Mouse (Mus musculus): Measurements from ENCODE around the gene Eif4g1. TPM values are rescaled to one million over a fixed set of nuclear protein-coding genes. Genes with fewer than 3 reads are reported as not detected.
"Not testable (repeated sequence)": the region's sequence is repeated elsewhere in the genome, so short reads cannot be mapped to it uniquely, and the experiment has no call there.

The Eif4g1 gene
- 100 to 1,000 TPM; 395 to 402 TPM for total RNA-seq (2021)
- long read RNA-seq, experiment 1, full-length matches to known transcripts, result 3 of 168 reads
- long read RNA-seq, experiment 1, partial matches to known transcripts, result 149 of 168 reads
- long read RNA-seq, experiment 1, other reads (novel, unspliced or antisense), result 16 of 168 reads
- long read RNA-seq, experiment 2, full-length matches to known transcripts, result 2 of 171 reads
- long read RNA-seq, experiment 2, partial matches to known transcripts, result 156 of 171 reads
- long read RNA-seq, experiment 2, other reads (novel, unspliced or antisense), result 13 of 171 reads

GRCm38 (mm10) chr16:20668013-20668412 lies at the start of gene Eif4g1:
Gene Eif4g1, plus strand, starts transcription at chr16:20668313.
- intact Hi-C loops (cut with DNase I), result not testable (repeated sequence)

GRCm38 (mm10) chr16:20619541-20620398 lies 48.3 kb upstream of the Eif4g1 start:
- intact Hi-C loops (cut with DNase I), result no loop called here
- no peak for DNase-seq

More at GRCm38 (mm10) chr16:20668013-20668412, at the start of gene Eif4g1:
- DNase-seq, result not testable (repeated sequence)

- DNase-seq, result no peak
- intact Hi-C loops (cut with DNase I), result no loop called here
These were observed 47.7 kb upstream of the Eif4g1 start for GRCm38 (mm10) chr16:20620399-20620735.

GRCm38 (mm10) chr16:20620751-20621190 lies 47.3 kb upstream of the Eif4g1 start:
- no peak for DNase-seq

GRCm38 (mm10) chr16:20621191-20621990 lies 46.7 kb upstream of the Eif4g1 start, which contains the start of gene Camk2n2:
Gene Camk2n2, minus strand, starts transcription at chr16:20621287.
- peak; percentile 42 for DNase-seq
- intact Hi-C loops (cut with DNase I), result no loop called here

More at GRCm38 (mm10) chr16:20620751-20621190, 47.3 kb upstream of the Eif4g1 start:
- intact Hi-C loops (cut with DNase I), result no loop called here

GRCm38 (mm10) chr16:20621991-20622685 lies 46.0 kb upstream of the Eif4g1 start:
- peak in 1 of 2 experiments; percentile 55 for DNase-seq
- intact Hi-C loops (cut with DNase I), result no loop called here

GRCm38 (mm10) chr16:20623211-20623610 lies 44.9 kb upstream of the Eif4g1 start:
- intact Hi-C loops (cut with DNase I), result no loop called here
- no peak for DNase-seq

GRCm38 (mm10) chr16:20628871-20629391 lies 39.2 kb upstream of the Eif4g1 start:
- intact Hi-C loops (cut with DNase I), result no loop called here
- DNase-seq, result no peak

GRCm38 (mm10) chr16:20629731-20630634 lies 38.1 kb upstream of the Eif4g1 start, which contains the start of gene Ece2:
Gene Ece2, plus strand, starts transcription at chr16:20629828.
- intact Hi-C loops (cut with DNase I), result no loop called here
- DNase-seq, result no peak

GRCm38 (mm10) chr16:20637410-20637809 lies 30.7 kb upstream of the Eif4g1 start:
- intact Hi-C loops (cut with DNase I), result no loop called here

GRCm38 (mm10) chr16:20638367-20638766 lies 29.7 kb upstream of the Eif4g1 start:
- DNase-seq, result no peak
- intact Hi-C loops (cut with DNase I), result no loop called here

More at GRCm38 (mm10) chr16:20637410-20637809, 30.7 kb upstream of the Eif4g1 start:
- DNase-seq, result no peak

GRCm38 (mm10) chr16:20642161-20642560 lies 26.0 kb upstream of the Eif4g1 start:
- peak; percentile 60 to 68 for DNase-seq
- intact Hi-C loops (cut with DNase I), result no loop called here

GRCm38 (mm10) chr16:20643911-20644310 lies 24.2 kb upstream of the Eif4g1 start:
- intact Hi-C loops (cut with DNase I), result loop anchor here (1.0 kb wide), 1 partner anchor 135 kb away; no protein-coding TSS in a partner anchor
- no peak for DNase-seq

- intact Hi-C loops (cut with DNase I), result no loop called here
- DNase-seq, result peak; percentile 95
These were observed 16.8 kb upstream of the Eif4g1 start, which contains the start of gene Psmd2 for GRCm38 (mm10) chr16:20651076-20651946. Gene Psmd2, plus strand, starts transcription at chr16:20651652.

- intact Hi-C loops (cut with DNase I), result no loop called here
- no peak for DNase-seq
These were observed 16.2 kb upstream of the Eif4g1 start for GRCm38 (mm10) chr16:20651947-20652310.

GRCm38 (mm10) chr16:20653315-20653714 lies 14.8 kb upstream of the Eif4g1 start:
- intact Hi-C loops (cut with DNase I), result no loop called here
- no peak for DNase-seq

- no peak for DNase-seq
- intact Hi-C loops (cut with DNase I), result no loop called here
These were observed 10.5 kb upstream of the Eif4g1 start for GRCm38 (mm10) chr16:20657661-20658060.

GRCm38 (mm10) chr16:20670291-20670690 lies 2.2 kb downstream of the Eif4g1 start:
- DNase-seq, result no peak
- intact Hi-C loops (cut with DNase I), result no loop called here

Data from gastrocnemius, postnatal 36 days (tissue).